Mouse (Mus musculus) limb, embryonic 14.5 days (tissue): Measurements from ENCODE around the gene Mapk3. TPM values are rescaled to one million over a fixed set of nuclear protein-coding genes. Genes with fewer than 3 reads are reported as not detected.

Experiments
- ATAC-seq: fragments of 200-750 bp; cut with Nextera tagmentation; 2 replicates; pipeline ENCODE4 v1.8.0; 2017; ENCODE audit warnings: low read depth, moderate number of reproducible peaks, moderate TSS enrichment; ENCODE audit not compliant: low FRiP score
- DNase-seq: peaks from one replicate; pipeline ENCODE4 v3.0.0-alpha.2; 2015; ENCODE audit warnings: low spot score
- H3K27ac ChIP-seq: fragments of 300-500 bp; sonication (generic); replicated peaks from 2 replicates; pipeline ENCODE4 v1.5.1; 2014; ENCODE audit warnings: low read depth, mild to moderate bottlenecking, low read length, moderate library complexity, mixed read lengths
- H3K27me3 ChIP-seq: fragments of 300-500 bp; sonication (generic); 2 replicates; pipeline ENCODE4 v1.6.1; 2014; ENCODE audit warnings: low read length, mixed read lengths; ENCODE audit not compliant: control insufficient read depth, insufficient read depth
- H3K36me3 ChIP-seq: fragments of 300-500 bp; sonication (generic); 2 replicates; pipeline ENCODE4 v1.6.1; 2014; ENCODE audit warnings: mild to moderate bottlenecking, low read length, moderate library complexity, mixed read lengths; ENCODE audit not compliant: control insufficient read depth, insufficient read depth
- H3K4me1 ChIP-seq: fragments of 300-500 bp; sonication (generic); 2 replicates; pipeline ENCODE4 v1.6.1; 2014; ENCODE audit warnings: antibody characterized with exemption, low read length, mixed read lengths; ENCODE audit not compliant: control insufficient read depth, insufficient read depth
- H3K4me2 ChIP-seq: fragments of 300-500 bp; sonication (generic); replicated peaks from 2 replicates; pipeline ENCODE4 v1.6.1; 2014; ENCODE audit warnings: low read depth, mild to moderate bottlenecking, low read length, moderate library complexity; ENCODE audit not compliant: severe bottlenecking
- H3K4me3 ChIP-seq: fragments of 300-500 bp; sonication (generic); replicated peaks from 2 replicates; pipeline ENCODE4 v1.5.1; 2014; ENCODE audit warnings: low read length
- H3K9ac ChIP-seq: fragments of 300-500 bp; sonication (generic); 2 replicates; pipeline ENCODE4 v1.6.1; 2014; ENCODE audit warnings: mild to moderate bottlenecking, low read depth, low read length, moderate library complexity; ENCODE audit not compliant: severe bottlenecking
- H3K9me3 ChIP-seq: fragments of 300-500 bp; sonication (generic); 2 replicates; pipeline ENCODE4 v1.6.1; 2016; ENCODE audit warnings: low read length; ENCODE audit not compliant: control insufficient read depth
- POLR2A ChIP-seq: fragments of 200-500 bp; IDR thresholded peaks from 2 replicates; pipeline ENCODE4 v1.8.0; 2012; ENCODE audit warnings: inconsistent platforms, mild to moderate bottlenecking, moderate library complexity, borderline replicate concordance; ENCODE audit not compliant: insufficient read depth, insufficient read length; ENCODE audit errors: extremely low read depth
- WGBS: fragments of 180-500 bp; shearing (Covaris S2); extraction: QIAGEN DNeasy Blood & Tissue Kit; methylation state at CpG from one replicate; pipeline ENCODE4 v1.1.7; 2014; 5-methylcytosine and 5-hydroxymethylcytosine counted together
- polyA plus RNA-seq, 2 experiments: library from polyadenylated mRNA; depleted of rRNA in 1 of 2; stranded (reverse) in 1 of 2; unstranded in 1 of 2; fragments of >200 nt; fragmentation: Nextera tagmentation in 1 of 2; extraction: Ambion mirVana in 1 of 2; gene quantifications; 2 replicates each; pipeline versions ENCODE4 v1.2.1 to v1.2.3; 2012 to 2014

Gene Mapk3
- polyA plus RNA-seq (2012; rRNA removed) (134 and 151 TPM in 2 replicates), polyA plus RNA-seq (2014; fragmentation: Nextera tagmentation; extraction: Ambion mirVana) (51.0 and 52.4 TPM in 2 replicates)

DNA sequence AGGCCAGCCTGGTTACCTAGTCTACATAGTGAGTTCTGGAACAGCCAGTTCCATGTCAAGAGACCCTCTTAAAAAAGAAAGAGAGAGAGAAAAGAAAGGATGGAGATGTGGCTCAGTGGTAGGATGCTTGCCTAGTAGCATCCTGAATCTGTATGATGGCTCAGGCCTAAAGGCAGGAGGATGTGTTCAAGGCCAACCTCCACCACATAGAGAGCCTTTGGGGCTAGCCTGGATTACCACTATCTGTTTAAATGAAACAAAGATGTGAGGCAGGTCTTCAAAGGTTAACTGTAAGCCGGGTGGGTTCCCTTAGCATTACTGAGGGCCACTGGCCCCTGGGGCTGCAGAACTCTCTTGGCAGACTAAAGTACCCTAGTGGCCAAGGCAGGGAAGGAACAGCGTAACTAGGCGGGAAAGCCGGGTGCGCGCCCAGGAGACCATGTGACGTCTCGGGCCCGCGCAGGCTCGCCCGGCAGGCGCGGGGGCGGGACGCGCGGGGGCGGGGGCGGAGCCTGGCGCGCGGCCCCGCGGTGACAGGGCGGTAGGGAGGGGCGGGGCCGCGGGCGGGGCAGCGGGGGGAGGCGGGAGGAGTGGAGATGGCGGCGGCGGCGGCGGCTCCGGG, at the start of gene Mapk3:
TSS of gene Mapk3 (plus strand) at position 552 of the 622 bp plus-strand sequence.
- Histone ChIP-seq H3K4me2 (peak within 1 kb of the TSS; percentile 93), H3K4me3 (peak within 1 kb of the TSS; percentile 77), H3K9me3 (no peaks in the 10 kb centered on the region), H3K4me1 (peaks cover 18% of the 10 kb centered on the region), H3K36me3 (peaks cover 18% of the 10 kb centered on the region), H3K27ac (peak within 1 kb of the TSS; percentile 77), H3K27me3 (no peaks in the 10 kb centered on the region), H3K9ac (peak within 1 kb of the TSS; percentile 85)
- 0% methylated on average over 3 of the region's 38 CpGs for WGBS
- TF ChIP-seq POLR2A, result no peak
- ATAC-seq, result peak; percentile 79
- DNase-seq, result peak; percentile 90

DNA sequence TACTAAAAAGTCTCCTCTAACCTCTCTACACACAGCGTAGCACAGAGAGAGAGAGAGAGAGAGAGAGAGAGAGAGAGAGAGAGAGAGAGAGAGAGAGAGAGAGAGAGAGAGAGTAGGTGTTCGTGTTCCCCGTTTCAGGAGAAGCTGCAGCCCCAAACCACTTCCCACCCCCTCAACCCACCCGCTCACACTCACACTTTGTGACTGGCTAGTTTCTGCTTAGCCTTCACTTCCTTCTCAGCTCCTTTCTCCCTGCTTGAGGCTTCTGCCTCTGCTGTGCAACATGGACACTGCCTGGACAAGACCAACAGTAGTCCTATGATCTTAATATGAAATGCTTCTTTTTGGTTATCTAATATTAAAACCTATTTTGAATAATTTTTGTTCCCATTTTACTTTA, 49.1 kb upstream of the Mapk3 start:
- no peak overlapping the region for H3K4me2 ChIP-seq
- no peaks in the 10 kb centered on the region for H3K36me3 ChIP-seq
- H3K4me3 ChIP-seq, result no peak overlapping the region
- no peaks in the 10 kb centered on the region for H3K27me3 ChIP-seq
- H3K9me3 ChIP-seq, result no peaks in the 10 kb centered on the region
- H3K4me1 ChIP-seq, result no peaks in the 10 kb centered on the region
- ATAC-seq (no peak), DNase-seq (no peak)
- 59% methylated on average over 4 of the region's 4 CpGs for WGBS
- no peak for TF ChIP-seq POLR2A
- no peak overlapping the region for H3K9ac ChIP-seq
- H3K27ac ChIP-seq, result no peak overlapping the region

DNA sequence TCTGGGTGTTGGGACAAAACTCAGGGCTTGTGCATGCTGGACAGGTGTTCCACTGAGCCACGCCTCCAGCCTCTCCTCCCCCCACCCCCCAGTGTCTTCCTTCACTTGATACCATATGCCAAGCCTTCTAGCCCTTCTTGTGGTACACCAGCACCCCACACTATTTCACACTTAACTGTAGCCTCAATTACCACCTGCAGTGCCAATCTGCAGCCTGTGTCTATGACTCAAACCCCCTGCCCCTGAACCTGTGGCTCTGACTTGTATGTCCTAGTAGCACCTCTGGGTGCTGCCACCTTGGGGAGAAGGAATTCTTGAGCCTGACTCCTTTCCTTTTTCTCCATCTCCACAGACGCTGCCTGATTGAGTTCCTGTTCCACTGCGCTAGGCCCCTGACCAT, 47.5 kb upstream of the Mapk3 start:
- Histone ChIP-seq H3K9ac (no peak overlapping the region), H3K9me3 (no peaks in the 10 kb centered on the region), H3K4me1 (no peaks in the 10 kb centered on the region), H3K27me3 (no peaks in the 10 kb centered on the region), H3K27ac (no peak overlapping the region), H3K4me2 (no peak overlapping the region), H3K36me3 (no peaks in the 10 kb centered on the region), H3K4me3 (no peak overlapping the region)
- no peak for TF ChIP-seq POLR2A
- no peak for DNase-seq
- WGBS, result 72% methylated on average over 3 of the region's 3 CpGs
- no peak for ATAC-seq

DNA sequence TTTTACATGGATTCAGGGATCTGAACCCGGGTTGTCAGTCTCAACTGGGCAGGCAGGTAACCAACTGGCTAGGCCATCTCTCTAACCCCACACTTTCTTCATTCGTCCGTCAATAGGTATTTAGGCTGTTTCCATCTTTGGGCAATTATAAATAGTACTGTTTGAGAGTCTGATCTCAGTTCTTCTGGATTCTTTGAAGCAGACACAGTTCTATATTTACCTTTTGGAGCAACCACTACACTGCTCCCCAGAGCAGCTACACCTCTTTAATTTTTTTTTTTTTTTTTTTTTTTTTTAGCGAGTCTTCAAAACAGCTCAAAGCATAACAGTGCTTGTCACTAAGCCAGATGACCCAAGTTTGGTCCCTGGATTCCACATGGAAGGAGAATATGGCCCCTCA, 43.7 kb upstream of the Mapk3 start:
- no peak for TF ChIP-seq POLR2A
- DNase-seq (no peak), ATAC-seq (no peak)
- 78% methylated on average over 4 of the region's 4 CpGs for WGBS
- H3K4me2 ChIP-seq, result no peak overlapping the region
- no peak overlapping the region for H3K4me3 ChIP-seq
- no peaks in the 10 kb centered on the region for H3K36me3 ChIP-seq
- no peaks in the 10 kb centered on the region for H3K27me3 ChIP-seq
- H3K9ac ChIP-seq, result no peak overlapping the region
- no peaks in the 10 kb centered on the region for H3K9me3 ChIP-seq
- H3K27ac ChIP-seq, result no peak overlapping the region
- no peaks in the 10 kb centered on the region for H3K4me1 ChIP-seq

DNA sequence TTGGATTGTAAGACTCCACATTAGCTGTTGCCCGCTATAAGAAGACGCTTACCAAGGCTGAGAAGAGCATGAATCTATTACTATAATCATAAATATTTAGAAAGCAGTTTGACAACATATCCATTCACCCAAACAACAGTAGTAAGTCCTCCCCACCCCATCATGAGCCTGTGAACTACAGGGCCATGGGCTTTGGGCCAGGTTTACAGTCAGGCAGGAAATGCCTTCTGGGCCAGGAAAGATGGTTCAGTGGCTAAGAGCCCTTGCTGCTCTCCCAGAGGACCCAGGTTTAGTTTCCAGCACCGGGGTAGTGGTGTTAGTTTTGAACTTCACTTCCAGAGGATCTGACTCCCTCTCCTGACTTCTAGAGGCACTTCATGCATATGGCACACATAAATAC, 41.8 kb upstream of the Mapk3 start:
- no peak overlapping the region for H3K27ac ChIP-seq
- H3K4me2 ChIP-seq, result no peak overlapping the region
- no peaks in the 10 kb centered on the region for H3K36me3 ChIP-seq
- no peak for DNase-seq
- H3K9ac ChIP-seq, result no peak overlapping the region
- H3K9me3 ChIP-seq, result no peaks in the 10 kb centered on the region
- 89% methylated on average over 3 of the region's 3 CpGs for WGBS
- no peak overlapping the region for H3K4me3 ChIP-seq
- H3K27me3 ChIP-seq, result no peaks in the 10 kb centered on the region
- no peaks in the 10 kb centered on the region for H3K4me1 ChIP-seq
- no peak for TF ChIP-seq POLR2A
- ATAC-seq, result no peak

DNA sequence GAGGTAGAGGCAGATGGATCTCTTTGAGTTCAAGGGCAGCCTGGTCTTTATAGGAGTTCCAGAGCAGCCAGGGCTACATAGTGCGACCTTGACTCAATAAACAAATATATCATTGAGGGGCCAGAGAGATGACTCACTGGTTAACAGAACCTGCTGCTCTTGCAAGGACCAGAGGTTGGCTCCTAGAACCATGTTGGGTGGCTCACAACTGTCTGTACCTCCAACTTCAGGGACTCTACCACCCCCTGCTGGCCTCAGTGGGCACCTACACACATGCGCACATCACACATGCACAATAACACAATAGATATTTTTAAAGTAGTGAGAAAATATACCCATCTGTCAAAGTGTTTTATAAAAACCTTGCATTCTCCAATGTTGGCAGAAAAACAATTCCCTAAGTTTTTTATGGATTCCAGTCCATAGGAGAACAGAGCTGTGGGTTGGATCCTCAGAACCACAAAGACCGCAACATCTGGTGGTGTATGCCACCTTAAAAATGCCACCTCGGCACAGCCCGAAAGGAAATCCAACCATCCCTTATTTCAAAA, 40.5 kb upstream of the Mapk3 start:
- TF ChIP-seq POLR2A, result no peak
- ATAC-seq (no peak), DNase-seq (no peak)
- Histone ChIP-seq H3K4me3 (no peak overlapping the region), H3K9ac (no peak overlapping the region), H3K9me3 (no peaks in the 10 kb centered on the region), H3K4me1 (no peaks in the 10 kb centered on the region), H3K36me3 (no peaks in the 10 kb centered on the region), H3K4me2 (no peak overlapping the region), H3K27me3 (no peaks in the 10 kb centered on the region), H3K27ac (no peak overlapping the region)
- WGBS, result 89% methylated on average over 5 of the region's 5 CpGs
